Mouse (Mus musculus): Measurements from ENCODE around the gene Inpp5a. TPM values are rescaled to one million over a fixed set of nuclear protein-coding genes. Genes with fewer than 3 reads are reported as not detected.

The Inpp5a gene
- total RNA-seq, 1 experiment = 11.5 TPM

- H3K9me3 ChIP-seq (ENCODE audit: control insufficient read depth, insufficient read depth, low read depth, low read length) = no peaks in the 10 kb centered on the region
- no peak for DNase-seq (ENCODE audit: low read depth, low spot score)
- H3K9ac ChIP-seq (ENCODE audit: insufficient read depth, low read depth, low read length, poor library complexity, severe bottlenecking) = no peak overlapping the region
- H3K4me3 ChIP-seq (ENCODE audit: insufficient read depth in 1 of 2, low read depth in 1 of 2, low read length in 2 of 2, poor library complexity in 1 of 2, severe bottlenecking in 1 of 2) = no peak overlapping the region
- no peaks in the 10 kb centered on the region for H3K4me1 ChIP-seq (ENCODE audit: control insufficient read depth in 2 of 2, insufficient read depth in 2 of 2, low read length in 2 of 2, poor library complexity in 1 of 2)
- no peak overlapping the region for H3K27ac ChIP-seq (ENCODE audit: insufficient read depth, low read depth, low read length, poor library complexity, severe bottlenecking)
- no peaks in the 10 kb centered on the region for H3K36me3 ChIP-seq (ENCODE audit: control insufficient read depth, insufficient read depth, low read length, poor library complexity, severe bottlenecking)
- in situ Hi-C loops (cut with MboI; ENCODE audit: low sequenced_read_pairs in 2 of 2, unreplicated experiment in 2 of 2) = no loop called here
- no peak for TF ChIP-seq HCFC1 (IDR thresholded peaks at IDR 0.05; ENCODE audit: borderline replicate concordance, insufficient read depth, low read length)
- TF ChIP-seq MAFK (IDR thresholded peaks at IDR 0.05; ENCODE audit: insufficient read depth, low read depth, low read length) = no peak
- no peak for TF ChIP-seq ZNF384 (IDR thresholded peaks at IDR 0.05; ENCODE audit: low read depth, low read length)
- no peak for TF ChIP-seq ZC3H11A (IDR thresholded peaks at IDR 0.05; ENCODE audit: borderline replicate concordance, low read depth, low read length)
- no peak for TF ChIP-seq CHD2 (IDR thresholded peaks at IDR 0.05; ENCODE audit: low read depth, low read length)
These were observed 2.0 kb downstream of the Inpp5a start for GRCm38 (mm10) chr7:139390926-139391325.

DNA sequence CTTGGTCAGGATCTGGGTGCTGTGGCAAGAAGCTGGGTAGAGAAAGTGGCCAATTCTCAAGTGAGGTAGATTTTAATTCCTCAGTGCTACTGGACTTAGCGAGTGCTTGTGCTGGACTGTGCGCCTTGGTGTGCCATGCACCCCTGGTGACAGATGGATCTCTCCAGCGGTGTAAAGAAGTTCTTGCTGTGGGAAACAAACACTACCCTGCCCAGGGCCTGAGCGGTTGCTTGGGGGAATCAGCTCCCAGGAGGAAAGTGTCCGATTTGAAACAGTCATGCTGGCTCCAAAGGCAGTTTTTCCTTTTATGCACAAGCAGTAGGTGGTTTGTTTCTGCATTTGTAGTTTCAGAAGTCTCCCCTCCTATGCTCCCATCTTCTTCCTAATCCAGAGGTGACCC is 2.8 kb downstream of the Inpp5a start:
- H3K4me1 ChIP-seq (ENCODE audit: control insufficient read depth in 2 of 2, insufficient read depth in 2 of 2, low read length in 2 of 2, poor library complexity in 1 of 2) = no peaks in the 10 kb centered on the region
- H3K27ac ChIP-seq (ENCODE audit: insufficient read depth, low read depth, low read length, poor library complexity, severe bottlenecking) = no peak overlapping the region
- no peak overlapping the region for H3K4me3 ChIP-seq (ENCODE audit: insufficient read depth in 1 of 2, low read depth in 1 of 2, low read length in 2 of 2, poor library complexity in 1 of 2, severe bottlenecking in 1 of 2)
- H3K9me3 ChIP-seq (ENCODE audit: control insufficient read depth, insufficient read depth, low read depth, low read length) = no peaks in the 10 kb centered on the region
- no peaks in the 10 kb centered on the region for H3K36me3 ChIP-seq (ENCODE audit: control insufficient read depth, insufficient read depth, low read length, poor library complexity, severe bottlenecking)
- no peak overlapping the region for H3K9ac ChIP-seq (ENCODE audit: insufficient read depth, low read depth, low read length, poor library complexity, severe bottlenecking)
- in situ Hi-C loops (cut with MboI; ENCODE audit: low sequenced_read_pairs in 2 of 2, unreplicated experiment in 2 of 2) = no loop called here
- TF ChIP-seq ZC3H11A (IDR thresholded peaks at IDR 0.05; ENCODE audit: borderline replicate concordance, low read depth, low read length) = no peak
- no peak for TF ChIP-seq ZNF384 (IDR thresholded peaks at IDR 0.05; ENCODE audit: low read depth, low read length)
- no peak for TF ChIP-seq MAFK (IDR thresholded peaks at IDR 0.05; ENCODE audit: insufficient read depth, low read depth, low read length)
- TF ChIP-seq HCFC1 (IDR thresholded peaks at IDR 0.05; ENCODE audit: borderline replicate concordance, insufficient read depth, low read length) = no peak
- TF ChIP-seq CHD2 (IDR thresholded peaks at IDR 0.05; ENCODE audit: low read depth, low read length) = no peak
- DNase-seq (ENCODE audit: low read depth, low spot score) = no peak

- Histone ChIP-seq H3K36me3 (ENCODE audit: control insufficient read depth, insufficient read depth, low read length, poor library complexity, severe bottlenecking) (no peaks in the 10 kb centered on the region), H3K9me3 (ENCODE audit: control insufficient read depth, insufficient read depth, low read depth, low read length) (no peaks in the 10 kb centered on the region), H3K4me1 (ENCODE audit: control insufficient read depth in 2 of 2, insufficient read depth in 2 of 2, low read length in 2 of 2, poor library complexity in 1 of 2) (no peaks in the 10 kb centered on the region), H3K27ac (ENCODE audit: insufficient read depth, low read depth, low read length, poor library complexity, severe bottlenecking) (no peak overlapping the region), H3K4me3 (ENCODE audit: insufficient read depth in 1 of 2, low read depth in 1 of 2, low read length in 2 of 2, poor library complexity in 1 of 2, severe bottlenecking in 1 of 2) (no peak overlapping the region), H3K9ac (ENCODE audit: insufficient read depth, low read depth, low read length, poor library complexity, severe bottlenecking) (no peak overlapping the region)
- in situ Hi-C loops (cut with MboI; ENCODE audit: low sequenced_read_pairs in 2 of 2, unreplicated experiment in 2 of 2) = no loop called here
- TF ChIP-seq ZC3H11A (IDR thresholded peaks at IDR 0.05; ENCODE audit: borderline replicate concordance, low read depth, low read length) (no peak), HCFC1 (IDR thresholded peaks at IDR 0.05; ENCODE audit: borderline replicate concordance, insufficient read depth, low read length) (no peak), MAFK (IDR thresholded peaks at IDR 0.05; ENCODE audit: insufficient read depth, low read depth, low read length) (no peak), CHD2 (IDR thresholded peaks at IDR 0.05; ENCODE audit: low read depth, low read length) (no peak), ZNF384 (IDR thresholded peaks at IDR 0.05; ENCODE audit: low read depth, low read length) (no peak)
- DNase-seq (ENCODE audit: low read depth, low spot score) = no peak
These were observed 3.2 kb downstream of the Inpp5a start for GRCm38 (mm10) chr7:139392106-139392505.

DNA sequence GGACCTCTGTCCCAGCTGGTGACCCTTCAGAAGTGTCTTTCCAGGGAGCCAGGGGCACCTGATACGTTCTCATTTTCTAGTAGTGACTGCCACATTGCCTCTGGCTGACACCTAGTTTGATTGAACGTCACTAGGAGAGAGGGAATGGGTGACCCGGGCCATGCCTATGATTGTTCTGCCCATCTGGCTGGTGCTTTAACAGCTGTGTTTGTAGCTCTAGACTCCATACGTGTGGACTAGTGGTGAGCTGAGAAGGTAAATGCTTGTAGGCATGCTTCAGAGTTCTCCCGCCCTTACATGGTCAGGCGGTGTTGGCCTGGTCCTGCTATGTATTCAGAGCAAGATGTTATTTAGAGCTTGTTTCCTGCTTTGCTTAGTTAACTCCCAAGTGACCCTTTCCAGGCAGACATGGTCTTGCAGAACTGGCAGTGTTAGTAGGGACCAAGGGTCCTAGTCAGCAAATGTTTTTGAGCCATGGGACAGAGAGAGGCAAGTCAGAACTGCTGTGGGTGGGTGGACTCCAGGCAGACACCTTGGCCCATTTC is 3.9 kb downstream of the Inpp5a start:
- in situ Hi-C loops (cut with MboI; ENCODE audit: low sequenced_read_pairs in 2 of 2, unreplicated experiment in 2 of 2) = no loop called here
- Histone ChIP-seq H3K4me1 (ENCODE audit: control insufficient read depth in 2 of 2, insufficient read depth in 2 of 2, low read length in 2 of 2, poor library complexity in 1 of 2) (no peaks in the 10 kb centered on the region), H3K9ac (ENCODE audit: insufficient read depth, low read depth, low read length, poor library complexity, severe bottlenecking) (no peak overlapping the region), H3K27ac (ENCODE audit: insufficient read depth, low read depth, low read length, poor library complexity, severe bottlenecking) (no peak overlapping the region), H3K4me3 (ENCODE audit: insufficient read depth in 1 of 2, low read depth in 1 of 2, low read length in 2 of 2, poor library complexity in 1 of 2, severe bottlenecking in 1 of 2) (no peak overlapping the region), H3K36me3 (ENCODE audit: control insufficient read depth, insufficient read depth, low read length, poor library complexity, severe bottlenecking) (no peaks in the 10 kb centered on the region), H3K9me3 (ENCODE audit: control insufficient read depth, insufficient read depth, low read depth, low read length) (no peaks in the 10 kb centered on the region)
- DNase-seq (ENCODE audit: low read depth, low spot score) = no peak
- TF ChIP-seq ZC3H11A (IDR thresholded peaks at IDR 0.05; ENCODE audit: borderline replicate concordance, low read depth, low read length) = no peak
- TF ChIP-seq CHD2 (IDR thresholded peaks at IDR 0.05; ENCODE audit: low read depth, low read length) = no peak
- no peak for TF ChIP-seq MAFK (IDR thresholded peaks at IDR 0.05; ENCODE audit: insufficient read depth, low read depth, low read length)
- no peak for TF ChIP-seq HCFC1 (IDR thresholded peaks at IDR 0.05; ENCODE audit: borderline replicate concordance, insufficient read depth, low read length)
- no peak for TF ChIP-seq ZNF384 (IDR thresholded peaks at IDR 0.05; ENCODE audit: low read depth, low read length)

Data from ES-E14 (cell line).